Mouse (Mus musculus) CD4-positive naive resting alpha-beta T cell, adult 57 days (primary cell): Measurements from ENCODE around the gene Ctrc. TPM values are rescaled to one million over a fixed set of nuclear protein-coding genes. Genes with fewer than 3 reads are reported as not detected.

Experiments
- total RNA-seq: library from RNA; stranded (reverse); gene quantifications from one replicate; pipeline ENCODE4 v1.2.4, GENCODE M21; 2023

The Ctrc gene
- not detected for total RNA-seq

DNA sequence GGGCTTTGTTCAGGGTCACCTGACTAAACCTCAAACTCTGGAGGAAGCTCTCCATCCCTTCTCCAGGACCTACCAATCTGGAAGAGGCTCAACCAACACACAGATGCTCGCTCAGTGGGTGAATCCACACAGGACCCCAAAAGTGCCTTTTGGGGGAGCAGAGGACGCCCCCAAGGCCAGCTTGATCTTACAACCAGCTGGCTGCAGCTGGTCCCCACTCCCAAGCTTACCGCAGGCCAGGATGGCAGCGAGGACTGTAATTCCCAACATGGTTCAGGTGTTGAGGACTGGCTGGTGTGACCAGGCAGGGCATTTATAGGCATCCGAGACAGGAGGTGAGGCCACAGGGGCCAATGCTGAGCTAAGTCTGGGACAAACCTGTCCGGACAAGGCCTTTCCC, at the start of gene Ctrc:
TSS of gene Ctrc (minus strand) at position 361 of the 400 bp plus-strand sequence.

DNA sequence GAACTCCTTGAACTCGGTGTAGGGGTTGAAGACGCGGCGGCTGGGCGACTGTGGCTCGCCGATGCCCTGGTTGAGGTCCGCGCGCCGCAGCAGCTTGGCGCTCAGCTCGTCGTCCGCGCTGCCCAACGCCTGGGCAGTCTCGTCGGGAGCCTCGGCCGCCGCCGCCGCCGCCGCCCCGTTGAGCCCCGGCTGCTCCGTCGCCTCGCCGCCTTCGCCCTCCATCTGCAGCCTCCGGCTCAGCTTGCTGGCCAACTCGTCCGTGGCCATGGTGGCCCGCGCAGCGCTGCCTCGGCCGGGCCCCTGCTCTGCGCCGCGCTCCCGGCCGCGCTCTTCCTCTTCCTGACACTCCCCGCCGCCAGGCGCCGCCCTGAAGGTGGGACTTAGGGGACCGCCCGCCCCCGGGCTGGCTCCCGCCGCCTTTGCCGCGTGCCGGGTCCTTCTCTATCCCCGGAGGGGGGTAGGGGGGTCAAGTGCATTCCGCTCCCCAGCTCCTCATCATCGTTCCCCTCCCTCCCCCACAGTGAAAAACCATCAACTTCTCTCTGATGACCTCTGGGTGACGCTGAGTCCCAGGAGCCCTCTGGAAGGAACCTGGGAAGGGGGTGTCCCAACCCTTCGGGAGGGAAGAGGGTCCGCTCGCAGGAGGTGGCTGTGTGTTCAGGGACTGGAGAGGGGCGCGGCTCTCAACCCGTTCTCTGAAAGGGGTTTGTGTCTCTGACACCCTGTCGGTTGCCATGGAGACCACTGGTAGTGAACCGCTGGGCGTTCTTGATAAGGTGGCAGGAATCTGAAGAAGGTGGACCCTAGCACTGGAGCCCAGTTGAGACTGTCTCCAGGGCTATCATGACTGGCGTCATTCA, 28.7 kb upstream of the Ctrc start, which contains the start of gene Efhd2:
TSS of gene Efhd2 (minus strand) at position 320 of the 860 bp plus-strand sequence.

DNA sequence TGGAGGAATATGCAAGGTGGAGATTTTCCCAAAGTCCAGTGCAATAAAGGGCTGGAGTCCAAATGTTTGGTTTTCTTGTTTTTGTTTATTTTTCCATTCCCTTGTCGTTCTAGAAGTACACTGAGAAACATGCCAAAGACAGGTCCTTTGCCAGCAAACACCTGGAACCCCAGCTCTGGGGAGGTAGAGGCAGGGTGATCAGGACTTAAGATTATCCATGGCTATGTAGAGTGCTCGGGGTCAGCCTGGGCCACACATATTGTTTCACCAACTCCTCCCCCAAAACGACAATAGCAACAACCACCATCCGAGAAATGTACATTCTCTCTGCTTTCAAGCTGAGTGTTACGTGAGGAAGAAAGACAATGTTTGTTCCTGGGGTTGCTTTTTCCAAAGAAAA, 20.1 kb downstream of the Ctrc start, which contains the start of gene Cela2a:
TSS of gene Cela2a (minus strand) at position 101 of the 400 bp plus-strand sequence.

DNA sequence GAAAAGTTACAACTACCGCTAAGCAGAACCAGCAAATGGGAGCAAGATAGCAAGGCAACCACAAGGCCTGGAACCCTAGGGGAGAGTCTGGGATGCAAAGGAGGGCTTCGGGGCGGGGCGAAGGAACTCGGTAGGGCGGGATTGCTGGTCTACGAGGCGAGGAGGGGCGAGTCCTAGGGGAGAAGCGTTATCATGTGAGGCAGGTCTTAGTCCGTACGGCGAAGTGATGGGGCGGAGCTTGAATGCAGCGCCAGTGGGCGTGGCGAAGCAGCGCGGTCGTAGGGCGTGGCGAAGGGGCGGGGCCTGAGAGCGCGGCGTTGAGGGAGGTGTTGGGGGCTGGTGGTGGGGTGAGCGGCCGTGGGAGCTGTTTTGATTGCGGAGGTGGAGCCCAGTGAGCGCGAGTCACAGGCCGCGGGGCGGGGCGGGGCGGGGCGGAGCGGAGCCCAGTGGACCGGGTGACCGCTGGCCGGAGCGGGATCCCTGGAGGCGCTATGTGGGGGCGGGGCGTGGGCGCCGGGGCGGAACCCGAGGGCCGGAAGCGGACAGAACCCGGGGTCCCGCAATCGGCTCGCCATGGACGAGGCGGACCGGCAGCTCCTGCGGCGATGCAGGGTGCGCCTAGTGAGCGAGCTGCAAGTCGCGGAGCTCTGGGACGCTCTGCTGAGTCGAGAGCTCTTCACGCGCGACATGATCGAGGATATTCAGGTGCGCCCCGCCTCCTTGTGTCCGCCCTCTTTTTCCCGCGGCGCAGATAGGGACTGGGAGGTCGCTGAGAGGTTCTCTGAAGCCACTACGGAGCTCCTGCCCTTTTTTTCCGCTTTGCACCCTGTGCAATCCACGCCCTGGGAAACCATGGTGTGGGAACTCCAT, 52.6 kb downstream of the Ctrc start, which contains the start of gene Casp9:
TSS of gene Casp9 (plus strand) at position 331 of the 870 bp plus-strand sequence.

DNA sequence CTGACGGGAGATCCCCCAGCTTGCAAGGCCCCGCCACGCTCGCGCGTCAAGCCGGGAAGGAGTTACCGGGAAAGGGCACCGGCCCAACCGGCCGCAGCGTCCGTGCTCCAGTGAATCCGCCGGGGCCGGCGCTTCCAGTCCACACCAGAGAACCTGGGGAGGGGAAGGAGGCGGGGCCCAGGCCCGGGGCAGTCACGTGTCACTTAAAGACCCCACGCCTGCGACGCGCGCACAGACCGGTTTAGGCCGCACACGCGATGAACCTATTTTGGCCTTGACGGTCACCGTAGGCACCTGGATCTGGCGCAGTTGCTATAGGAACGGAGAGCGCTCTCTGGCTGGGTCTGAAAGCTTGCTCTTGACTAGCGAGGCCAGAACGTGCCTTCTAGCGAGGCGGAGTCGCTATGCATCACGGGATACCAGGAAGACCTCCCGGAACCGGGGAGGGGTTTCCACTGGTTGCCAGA, 55.6 kb downstream of the Ctrc start, which contains the start of gene Dnajc16:
TSS of gene Dnajc16 (minus strand) at position 408 of the 467 bp plus-strand sequence.

Other genes starting within 250 kb of the Ctrc start
- gene Fblim1, start 240.3 kb downstream of the Ctrc start, total RNA-seq: not detected
- not detected for gene Tmem82, start 227.7 kb downstream of the Ctrc start, total RNA-seq
- not detected for gene Slc25a34, start 222.5 kb downstream of the Ctrc start, total RNA-seq
- gene Plekhm2, start 181.5 kb downstream of the Ctrc start, total RNA-seq: 36.7 TPM
- 7.3 TPM for gene Rsc1a1, start 160.8 kb downstream of the Ctrc start, total RNA-seq
- 37.8 TPM for gene Ddi2, start 122.9 kb downstream of the Ctrc start, total RNA-seq
- not detected for gene Agmat, start 99.7 kb downstream of the Ctrc start, total RNA-seq
- gene Dnajc16, start 55.4 kb downstream of the Ctrc start, total RNA-seq: 8.6 TPM
- 9.7 TPM for gene Casp9, start 52.7 kb downstream of the Ctrc start, total RNA-seq
- gene Cela2a, start 20.2 kb downstream of the Ctrc start, total RNA-seq: 4.9 TPM
- gene Efhd2, start 28.6 kb upstream of the Ctrc start, total RNA-seq: 38.9 TPM
- not detected for gene Fhad1, start 168.7 kb upstream of the Ctrc start, total RNA-seq
- 1.0 TPM for gene Tmem51, start 237.9 kb upstream of the Ctrc start, total RNA-seq